ENCODE assay signal across 1 mouse cellular context in the genomic region with DNA sequence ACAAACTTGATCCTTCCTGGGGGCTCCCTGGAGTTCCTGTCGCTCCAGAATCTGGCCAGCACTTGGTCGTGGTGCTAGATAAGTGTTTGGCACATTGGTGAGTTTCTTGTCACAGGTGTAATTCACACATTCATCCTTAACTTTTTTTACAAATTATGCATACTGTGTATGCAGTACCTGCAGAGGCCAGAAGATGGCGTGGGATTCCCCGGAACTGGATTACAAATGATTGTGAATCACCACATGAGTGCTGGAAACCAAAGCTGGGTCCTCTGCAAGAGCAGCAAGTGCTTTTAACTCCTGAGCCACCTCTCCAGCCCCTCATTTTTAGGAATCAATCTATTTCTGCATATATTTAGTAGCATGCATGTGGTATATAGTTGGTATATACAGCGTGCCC.
TF ChIP-seq lines count a peak whose summit lies in the region.

No protein-coding gene starts in this region.

TF ChIP-seq in MEL, 35 proteins besides CTCF, POLR2A, EP300 and RAD21:
- TF ChIP-seq TAL1 (IDR thresholded peaks at IDR 0.05; ENCODE audit: low read length) (no peak), ETS1 (IDR thresholded peaks at IDR 0.05; ENCODE audit: low read depth, low read length) (no peak), BHLHE40 (IDR thresholded peaks at IDR 0.05; ENCODE audit: borderline replicate concordance, low read depth, low read length) (no peak), ZMIZ1 (IDR thresholded peaks at IDR 0.05; ENCODE audit: low read depth, low read length) (no peak), MXI1 (IDR thresholded peaks at IDR 0.05; ENCODE audit: low read depth, low read length) (no peak), CHD2 (IDR thresholded peaks at IDR 0.05; ENCODE audit: low read length) (no peak), POLR2AphosphoS5 (IDR thresholded peaks at IDR 0.05; ENCODE audit: borderline replicate concordance, low read depth, low read length) (no peak), TBP (IDR thresholded peaks at IDR 0.05; ENCODE audit: low read depth, low read length) (no peak)
